ENCODE assay signal across 7 mouse cellular contexts in the genomic region with DNA sequence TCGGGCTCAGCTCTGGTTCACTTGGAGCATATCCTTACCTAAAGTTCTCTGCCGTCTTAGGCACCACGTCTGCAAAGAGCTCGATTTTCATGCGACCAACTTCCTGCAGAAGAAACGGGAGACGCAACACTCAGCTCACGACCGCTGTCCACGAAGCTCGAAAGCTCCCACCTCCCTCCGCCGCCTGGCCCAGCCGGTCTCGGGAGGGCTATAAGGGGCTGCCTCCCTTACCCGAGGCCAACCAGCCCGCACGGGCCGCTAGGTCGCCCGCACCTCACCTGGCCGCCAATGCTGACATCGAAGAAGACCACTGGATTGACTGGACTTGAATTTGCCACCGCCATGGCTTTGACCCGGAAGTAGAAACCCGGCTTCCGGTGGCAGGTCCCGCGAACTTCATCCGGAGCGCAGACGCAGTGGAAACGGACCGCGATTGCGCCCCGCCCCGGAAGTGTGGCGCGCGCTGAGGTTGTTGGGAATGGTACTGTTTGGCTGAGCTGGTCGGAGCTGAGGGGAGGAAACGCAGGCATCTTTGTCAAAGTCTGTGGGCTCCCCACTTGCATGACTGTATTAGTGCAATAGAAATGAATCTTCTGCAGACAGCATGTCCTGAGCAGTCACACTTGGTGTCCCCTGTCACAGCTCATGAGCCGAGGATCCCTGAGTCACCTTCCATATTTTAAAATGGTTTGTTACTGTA. TPM values are rescaled to one million over a fixed set of nuclear protein-coding genes. Genes with fewer than 3 reads are reported as not detected.
DNase-seq lines count a peak whose midpoint lies in the region; ATAC-seq lines count a peak whose summit lies in the region.

A gene (minus strand): TSS at position 416 of the 700 bp plus-strand sequence.

- peaks cover 10% of the 10 kb centered on the region; the same call in 1 of the 2 replicates for H3K4me1 ChIP-seq in intestine, embryonic 16.5 days (ENCODE audit: control insufficient read depth, insufficient read depth, low read length)
- H3K4me1 ChIP-seq in midbrain, embryonic 11.5 days (ENCODE audit: control insufficient read depth, insufficient read depth, low read length), result peaks cover 9% of the 10 kb centered on the region

- peaks cover 6% of the 10 kb centered on the region for H3K36me3 ChIP-seq in intestine, embryonic 16.5 days (ENCODE audit: control insufficient read depth, insufficient read depth, low read length)
- peaks cover 10% of the 10 kb centered on the region; the same call in 1 of the 2 replicates for H3K36me3 ChIP-seq in midbrain, embryonic 11.5 days (ENCODE audit: control insufficient read depth, insufficient read depth, low read length)

- H3K9ac ChIP-seq in intestine, embryonic 16.5 days (ENCODE audit: low read depth, low read length), result peak within 1 kb of the TSS; percentile 70
- H3K9ac ChIP-seq in midbrain, embryonic 11.5 days (ENCODE audit: low read length), result peak within 1 kb of the TSS; percentile 81

- H3K4me2 ChIP-seq in intestine, embryonic 16.5 days (ENCODE audit: low read depth, low read length), result peak within 1 kb of the TSS; percentile 77
- peak within 1 kb of the TSS; percentile 94 for H3K4me2 ChIP-seq in midbrain, embryonic 11.5 days

- H3K27me3 ChIP-seq in intestine, embryonic 16.5 days (replicated peaks; ENCODE audit: control insufficient read depth, insufficient read depth, low read length), result no peaks in the 10 kb centered on the region
- H3K27me3 ChIP-seq in midbrain, embryonic 11.5 days (ENCODE audit: control insufficient read depth, insufficient read depth, low read length), result no peaks in the 10 kb centered on the region; the same call in 1 of the 2 replicates

- WGBS in intestine, embryonic 16.5 days, result under 1% methylated on average over 44 of the region's 44 CpGs
- WGBS in midbrain, embryonic 11.5 days, result under 1% methylated on average over 44 of the region's 44 CpGs

- H3K4me3 ChIP-seq in intestine, embryonic 16.5 days (ENCODE audit: low read length), result peak within 1 kb of the TSS; percentile 65
- H3K4me3 ChIP-seq in midbrain, embryonic 11.5 days (ENCODE audit: low read depth, low read length), result peak within 1 kb of the TSS; percentile 81

- peak; percentile 93 for DNase-seq in adrenal gland, adult 8-10 months
- peak; percentile 94 for DNase-seq in embryo, embryonic 9.5 days (ENCODE audit: extremely low spot score)
- peak; percentile 92 to 96 for DNase-seq in gastrocnemius, postnatal 4 days (ENCODE audit: low spot score in 2 of 2)
- DNase-seq in left cerebral cortex, postnatal 36 days (ENCODE audit: low spot score in 2 of 2), result peak; percentile 94 to 96
- DNase-seq in midbrain, embryonic 11.5 days (ENCODE audit: low spot score, missing footprints), result peak; percentile 99
- peak; percentile 90 for DNase-seq in skeletal muscle tissue, adult 2 months (ENCODE audit: low read depth, low spot score)

- peak within 1 kb of the TSS; percentile 71 for H3K27ac ChIP-seq in intestine, embryonic 16.5 days (ENCODE audit: low read length)
- peak within 1 kb of the TSS; percentile 69 for H3K27ac ChIP-seq in midbrain, embryonic 11.5 days (ENCODE audit: low read depth, low read length)

- intact Hi-C loops in left cerebral cortex, postnatal 36 days (cut with DNase I), result loop anchor here (2.0 kb wide), 1 partner anchor 25 kb away; a partner anchor contains a TSS

- peak; percentile 99 for ATAC-seq in intestine, embryonic 16.5 days
- peak; percentile 98 for ATAC-seq in midbrain, embryonic 11.5 days (ENCODE audit: low FRiP score)

- no peaks in the 10 kb centered on the region for H3K9me3 ChIP-seq in intestine, embryonic 16.5 days (ENCODE audit: control insufficient read depth, low read length)
- H3K9me3 ChIP-seq in midbrain, embryonic 11.5 days (ENCODE audit: control insufficient read depth, low read length), result no peaks in the 10 kb centered on the region

RNA-seq across cellular contexts. Expression of the gene that starts here (rescaled TPM):
- 10 to 100 TPM; 17.7 to 25.4 (median 24.3) TPM for total RNA-seq in adrenal gland, adult 8-10 months (2022)
- total RNA-seq in gastrocnemius, postnatal 4 days (2021), result 10 to 100 TPM; 18.0 to 21.9 TPM
- 69.6 and 73.9 TPM in 2 replicates for polyA plus RNA-seq in intestine, embryonic 16.5 days (2015; fragmentation: Nextera tagmentation; extraction: Ambion mirVana)
- total RNA-seq in left cerebral cortex, postnatal 36 days (2021), result 10 to 100 TPM; 15.2 to 16.2 TPM
- polyA plus RNA-seq in midbrain, embryonic 11.5 days (2014; fragmentation: Nextera tagmentation; extraction: Ambion mirVana), result 123 and 124 TPM in 2 replicates

Comparison
In these comparisons a context has a peak if more than half of its experiments do, and no peak if none do; other contexts are left out.
1. Peak in every context shown above with its lines: DNase-seq, ATAC-seq, H3K4me3 ChIP-seq and H3K27ac ChIP-seq.